Mouse (Mus musculus) kidney, postnatal 4 days (tissue): Measurements from ENCODE around the gene Hoxb13.
A peak's percentile ranks its signal among the peaks of the same experiment; 100 is the strongest.

Experiments
- DNase-seq, 2 experiments: peaks; one replicate each; pipeline ENCODE4 v3.0.0; 2021; ENCODE audit warnings: mixed read lengths in 2 of 2

Gene Hoxb13

DNA sequence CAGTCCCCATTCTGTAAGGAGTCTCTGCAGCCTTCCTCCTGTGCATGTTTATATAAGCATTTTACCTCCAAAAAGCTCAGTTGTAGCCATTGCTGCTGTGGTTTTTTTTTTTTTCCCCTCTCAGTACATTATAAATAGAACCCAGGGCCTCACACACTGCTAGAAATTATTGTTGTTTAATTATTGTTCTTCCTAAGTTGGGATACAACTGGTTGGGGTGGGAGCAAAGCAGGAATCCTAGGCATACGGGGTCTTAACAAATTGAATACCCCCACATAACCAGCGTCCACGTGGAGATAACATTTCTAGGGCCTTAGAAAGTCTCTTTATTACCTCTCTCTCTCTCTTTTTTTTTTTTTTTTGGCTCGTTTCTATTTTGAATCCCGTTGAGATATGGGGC lies 3.0 kb upstream of the Hoxb13 start:
- no peak for DNase-seq

DNA sequence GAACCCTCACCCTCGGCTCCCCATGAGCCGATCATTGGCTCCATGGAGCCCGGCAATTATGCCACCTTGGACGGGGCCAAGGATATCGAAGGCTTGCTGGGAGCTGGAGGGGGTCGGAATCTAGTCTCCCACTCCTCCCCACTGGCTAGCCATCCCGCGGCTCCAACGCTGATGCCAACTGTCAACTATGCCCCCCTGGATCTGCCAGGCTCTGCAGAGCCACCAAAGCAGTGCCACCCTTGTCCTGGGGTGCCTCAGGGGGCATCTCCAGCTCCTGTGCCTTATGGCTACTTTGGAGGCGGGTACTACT lies 240 bp downstream of the Hoxb13 start:
- DNase-seq, result no peak

DNA sequence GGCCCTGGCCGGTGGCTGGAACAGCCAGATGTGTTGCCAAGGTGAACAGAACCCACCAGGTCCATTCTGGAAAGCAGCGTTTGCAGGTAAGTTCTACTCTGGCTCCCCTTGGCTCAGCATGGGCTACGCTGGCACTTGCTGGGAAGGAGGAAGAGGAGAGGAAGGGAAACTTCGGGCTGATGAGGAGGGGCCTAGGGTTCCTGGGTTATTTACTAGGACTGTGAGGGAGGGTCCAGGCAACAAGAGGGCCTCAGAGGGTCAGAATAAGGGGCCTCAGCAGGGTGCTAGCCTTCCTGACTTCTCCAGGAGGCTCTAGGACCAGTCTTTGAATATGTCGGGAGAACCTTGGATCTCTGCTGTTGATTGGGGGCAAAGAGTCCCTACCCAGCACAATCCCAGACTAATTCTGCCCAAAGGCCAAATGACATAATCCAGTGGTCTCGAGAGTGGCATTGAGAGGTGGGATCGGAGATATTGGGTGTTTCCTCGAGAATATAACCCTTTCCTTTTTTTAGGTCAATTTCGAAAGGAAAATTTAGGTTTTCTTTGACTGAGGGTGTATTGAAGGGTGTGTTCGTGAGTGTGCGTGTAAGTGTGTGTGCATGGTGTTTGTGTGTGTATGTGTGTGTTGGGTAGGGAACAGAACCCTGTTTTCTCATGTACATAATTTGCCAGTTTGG lies 985 bp downstream of the Hoxb13 start:
- DNase-seq, result no peak

DNA sequence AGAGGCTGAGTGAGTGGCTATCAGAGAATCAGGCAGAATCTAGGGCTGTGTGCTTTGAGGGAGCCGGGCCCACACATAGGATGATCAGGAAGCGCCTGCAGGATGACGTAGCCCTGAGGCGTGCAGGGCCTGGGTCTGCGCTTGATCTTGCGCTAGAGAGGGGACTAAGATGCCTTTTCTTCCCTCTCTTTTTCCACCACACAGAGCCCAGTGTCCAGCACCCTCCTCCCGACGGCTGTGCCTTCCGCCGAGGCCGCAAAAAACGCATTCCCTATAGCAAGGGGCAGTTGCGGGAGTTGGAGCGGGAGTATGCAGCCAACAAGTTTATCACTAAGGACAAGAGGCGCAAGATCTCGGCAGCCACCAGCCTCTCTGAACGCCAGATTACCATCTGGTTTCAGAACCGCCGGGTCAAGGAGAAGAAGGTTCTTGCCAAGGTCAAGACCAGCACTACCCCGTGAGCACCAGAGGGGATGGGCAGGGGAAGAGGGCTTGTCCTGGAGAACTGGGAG lies 1.7 kb downstream of the Hoxb13 start:
- DNase-seq, result no peak

DNA sequence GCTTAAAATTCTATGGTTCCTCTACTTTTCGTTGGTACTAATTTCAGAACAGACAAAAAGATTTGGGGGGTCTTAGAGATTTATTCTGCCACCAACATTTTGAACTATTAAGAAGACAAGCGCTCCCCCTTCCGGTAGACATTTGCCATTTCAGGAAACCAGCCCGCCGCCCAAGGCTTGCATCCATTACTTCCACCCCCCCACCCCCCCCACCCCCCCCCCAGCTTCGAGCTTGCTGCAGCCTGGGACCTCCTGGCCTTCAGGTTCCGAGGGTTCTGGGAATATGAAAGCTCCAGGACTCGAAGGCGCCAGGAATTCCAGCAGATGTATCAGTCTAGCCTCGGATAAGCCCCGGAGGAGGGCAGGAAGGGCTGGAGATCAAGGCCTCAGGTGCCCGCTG lies 4.5 kb downstream of the Hoxb13 start:
- DNase-seq, result peak; percentile 68 to 75

DNA sequence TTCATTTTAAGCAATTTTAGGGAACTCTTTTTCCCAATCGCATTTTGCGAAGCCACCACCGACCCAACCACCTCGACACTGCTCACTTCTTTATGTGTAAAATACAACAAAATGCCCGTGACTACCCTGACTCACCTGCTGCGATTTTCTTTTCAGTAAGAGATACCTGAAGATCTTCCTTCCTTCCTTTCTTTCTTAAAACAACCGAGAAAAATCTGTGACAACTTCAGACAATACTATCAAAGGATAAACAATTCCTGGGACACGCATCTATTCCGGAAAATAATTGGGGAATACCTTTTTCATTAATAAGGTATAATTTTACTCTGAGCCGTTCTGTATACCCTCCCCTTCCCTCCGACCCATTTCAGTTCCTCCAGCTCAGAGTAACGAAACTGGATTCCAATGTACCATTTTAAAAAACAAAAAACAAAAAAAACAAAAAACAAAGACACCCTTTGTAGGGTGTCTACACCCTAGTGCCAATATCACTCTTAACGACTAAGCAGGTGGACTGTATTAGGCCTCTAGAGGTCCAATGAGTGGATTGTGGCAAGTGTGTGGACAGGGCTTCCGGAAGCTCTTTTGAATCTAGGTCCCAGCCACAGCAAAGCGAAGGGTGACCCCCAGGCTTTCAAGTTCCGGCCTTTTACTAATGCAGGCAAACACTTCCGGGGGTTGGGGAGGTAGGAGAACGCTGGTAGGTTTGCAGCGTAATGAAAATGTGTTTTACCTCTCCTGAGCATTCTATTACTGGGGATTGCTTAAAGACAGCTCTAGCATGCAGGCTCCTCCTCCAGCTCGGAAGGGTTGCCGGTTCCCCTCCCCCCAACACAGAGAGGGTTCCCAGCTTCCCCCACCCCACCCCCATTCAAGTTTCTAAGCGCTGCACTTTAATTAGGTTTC lies 5.3 kb downstream of the Hoxb13 start:
- DNase-seq, result peak in 1 of 2 experiments; percentile 9

DNA sequence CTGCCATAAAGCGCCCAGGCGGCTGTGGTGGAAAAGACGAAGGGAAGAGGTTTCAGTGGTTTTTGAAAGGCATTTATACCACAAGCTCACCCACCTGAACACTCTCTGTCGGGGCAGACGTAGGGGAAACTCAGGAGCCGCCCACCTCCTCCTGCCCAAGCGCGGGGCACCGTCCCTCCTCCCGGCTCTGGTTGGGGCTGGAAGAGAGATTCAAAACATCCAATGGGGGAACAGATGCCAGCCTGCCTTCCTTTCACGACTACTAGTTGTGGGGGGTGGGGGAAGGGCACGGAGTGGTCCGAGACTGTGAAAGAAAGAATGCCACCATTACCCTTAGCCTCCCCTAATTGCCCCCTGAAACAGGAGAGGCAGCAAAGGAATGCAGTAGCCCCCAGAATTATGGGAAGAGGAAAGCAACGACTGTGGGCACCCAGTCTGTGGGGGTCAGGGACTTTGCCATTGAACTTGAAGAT lies 6.1 kb downstream of the Hoxb13 start:
- DNase-seq, result peak in 1 of 2 experiments; percentile 20

DNA sequence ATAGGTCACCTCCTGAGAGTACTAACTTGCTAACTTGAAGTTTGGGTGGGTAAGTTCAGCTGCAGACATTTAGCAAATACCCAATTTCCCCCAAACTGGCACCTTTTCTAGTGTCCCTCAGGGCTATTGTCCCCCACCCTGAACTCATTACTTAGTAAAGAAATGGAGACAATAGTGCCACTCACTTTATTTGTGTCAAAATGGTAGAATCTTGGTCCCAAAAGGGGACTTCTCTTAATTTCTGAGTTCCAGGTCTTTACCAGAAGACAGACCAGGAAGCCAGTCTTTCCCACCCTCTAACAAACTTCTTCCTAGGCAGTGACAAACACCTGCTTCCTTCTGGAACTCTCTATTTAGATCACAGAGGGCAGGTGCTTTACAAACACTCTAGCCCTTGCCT lies 7.6 kb downstream of the Hoxb13 start:
- DNase-seq, result no peak

DNA sequence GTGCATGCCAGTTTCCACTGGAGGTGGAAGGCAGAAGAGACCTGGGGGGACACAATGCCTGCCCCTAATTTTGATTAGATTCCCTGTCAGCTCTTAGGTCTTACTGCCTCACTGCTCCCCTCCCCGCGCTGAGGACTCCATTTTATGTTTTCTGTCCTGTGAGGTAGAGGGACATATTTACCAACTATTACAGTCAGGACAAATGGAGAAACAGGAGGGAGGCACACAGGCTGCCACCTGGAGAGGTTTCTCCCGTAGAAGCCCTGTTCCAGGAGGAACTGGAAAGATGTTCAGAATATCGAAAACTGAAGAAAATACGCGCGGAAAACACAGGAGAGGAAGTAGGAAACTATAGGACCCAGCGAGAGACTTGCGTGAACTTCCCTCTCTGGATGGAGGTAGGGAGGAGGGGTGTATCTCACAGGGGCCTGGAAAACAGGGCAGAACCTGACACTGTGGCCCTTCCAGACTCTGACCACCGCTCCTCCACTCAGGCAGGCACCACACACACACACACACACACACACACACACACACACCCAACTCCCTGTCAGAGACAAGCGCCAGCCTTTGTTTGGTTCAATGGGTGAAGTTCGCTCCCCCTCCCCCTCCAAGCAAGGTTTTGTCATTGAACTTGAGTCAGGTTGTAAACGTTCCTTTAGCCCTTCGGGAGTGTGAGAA lies 8.4 kb downstream of the Hoxb13 start:
- peak in 1 of 2 experiments; percentile 22 for DNase-seq

DNA sequence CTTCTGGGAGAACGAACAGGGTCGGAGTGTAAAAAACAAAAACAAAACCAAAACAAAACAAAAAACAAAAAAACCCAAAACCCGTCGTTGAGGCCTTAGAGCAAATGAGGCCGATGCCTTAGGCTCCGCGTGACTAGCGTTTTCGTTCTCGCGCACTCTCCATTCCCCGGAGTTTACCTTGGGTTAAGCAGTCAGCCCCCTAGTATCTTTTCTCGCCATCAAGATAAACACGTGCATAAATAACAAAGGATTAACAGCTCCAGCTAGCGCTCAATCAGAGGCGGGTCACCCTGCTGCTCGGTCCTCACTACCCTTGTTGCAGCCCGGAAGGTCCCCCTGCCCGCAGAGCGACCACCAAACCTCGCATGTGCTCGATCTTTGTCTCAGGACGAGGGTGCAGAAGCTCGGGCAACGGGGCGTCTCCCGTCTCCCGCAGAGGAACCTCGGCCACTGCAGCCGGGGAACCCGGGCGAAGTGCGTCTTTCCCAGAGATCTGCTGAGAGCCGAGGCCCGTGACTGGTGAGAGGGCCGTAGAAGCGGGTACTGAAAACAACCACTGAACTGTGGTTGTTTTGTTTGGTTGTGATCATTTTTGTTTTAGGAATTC lies 9.2 kb downstream of the Hoxb13 start:
- peak in 1 of 2 experiments; percentile 62 for DNase-seq

DNA sequence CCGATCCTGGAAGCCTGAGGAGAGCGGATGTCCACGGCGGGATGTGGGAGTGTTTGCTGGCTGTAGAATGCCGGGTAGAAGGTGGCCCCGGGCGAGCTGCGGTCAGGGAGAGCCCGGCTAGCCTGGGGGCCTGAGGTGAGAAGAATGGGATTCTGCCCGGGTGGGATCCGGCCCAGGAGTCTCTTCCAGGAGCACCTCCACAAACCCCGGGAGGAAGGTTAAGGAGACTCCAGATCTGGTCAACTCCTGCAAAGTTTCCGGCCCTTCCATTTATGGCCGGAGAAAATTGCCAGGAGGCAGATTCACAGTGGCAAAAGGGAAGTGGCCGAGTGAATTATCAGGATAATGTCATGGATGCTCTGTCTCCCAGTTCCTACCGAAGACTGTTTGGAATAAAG lies 9.7 kb downstream of the Hoxb13 start:
- DNase-seq, result no peak

DNA sequence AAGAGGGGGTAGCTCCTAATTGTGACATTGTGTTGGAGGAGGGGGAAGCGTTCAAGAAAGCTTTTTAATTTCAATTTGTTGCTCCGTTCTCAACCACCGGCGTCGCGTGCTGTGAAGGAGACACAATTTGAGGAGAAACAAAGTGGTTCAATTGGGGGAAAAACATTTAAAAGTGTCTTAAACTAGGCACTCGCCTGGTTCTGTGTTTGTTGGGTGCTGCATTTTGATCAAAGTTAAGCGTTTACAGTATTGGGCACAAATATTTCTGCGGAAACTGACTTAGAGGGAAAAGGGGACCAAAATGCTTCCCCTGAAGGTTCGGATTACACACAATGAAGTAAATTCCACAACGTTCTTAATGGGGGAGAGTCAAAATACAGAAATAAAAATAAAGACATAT lies 10.2 kb downstream of the Hoxb13 start:
- DNase-seq, result peak in 1 of 2 experiments; percentile 15

DNA sequence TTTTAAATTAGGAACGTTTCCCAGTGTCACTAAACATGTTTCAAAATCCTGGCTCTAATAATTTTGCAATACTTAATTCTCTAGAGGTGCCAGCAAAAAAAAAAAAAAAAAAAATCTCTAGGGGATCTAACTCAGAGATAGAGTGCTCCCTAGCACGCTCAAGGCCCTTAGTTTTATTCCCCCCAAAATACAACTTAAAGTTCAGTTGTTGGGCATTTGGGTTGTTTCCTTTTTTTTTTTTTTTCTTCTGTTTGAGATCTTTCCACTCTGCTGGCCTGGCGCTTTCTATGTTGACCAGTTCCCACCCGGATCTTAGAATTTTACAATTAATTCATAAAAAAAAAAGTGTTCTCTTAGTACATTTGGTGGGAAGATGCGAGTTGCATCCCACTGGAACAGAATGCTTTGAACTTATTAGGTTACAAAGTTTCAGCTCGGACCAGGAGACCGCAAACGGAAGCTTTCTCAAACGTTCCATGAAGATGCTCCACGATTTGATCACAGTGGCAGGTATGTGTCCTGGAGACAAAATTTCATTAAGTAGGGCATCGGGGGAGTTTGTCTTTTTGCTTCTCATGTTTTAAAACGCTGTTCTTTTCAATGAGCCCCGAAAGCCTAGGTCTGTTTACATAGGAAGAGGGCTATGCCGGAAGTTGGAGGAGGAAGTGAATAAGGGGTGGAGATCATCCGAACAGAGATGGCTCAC lies 11.5 kb downstream of the Hoxb13 start:
- DNase-seq, result no peak

DNA sequence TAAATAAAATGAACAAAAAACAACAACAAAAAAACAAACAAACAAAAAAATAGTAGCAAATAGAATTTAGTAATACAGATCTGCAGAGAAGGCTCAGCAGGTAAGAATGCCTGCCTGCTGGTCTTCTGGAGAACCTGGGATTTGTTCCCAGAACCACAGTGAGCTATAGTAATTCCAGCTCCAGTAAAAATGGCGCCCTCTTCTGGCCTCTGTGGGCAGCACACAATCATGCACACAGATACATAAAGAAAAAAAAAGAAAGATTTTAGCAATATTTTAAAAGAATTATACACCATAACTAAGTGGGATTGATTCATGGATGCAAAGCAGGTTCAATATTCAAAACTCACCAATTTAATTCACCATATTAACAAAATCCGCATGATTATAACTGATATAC lies 29.7 kb downstream of the Hoxb13 start:
- peak in 1 of 2 experiments; percentile 24 for DNase-seq

DNA sequence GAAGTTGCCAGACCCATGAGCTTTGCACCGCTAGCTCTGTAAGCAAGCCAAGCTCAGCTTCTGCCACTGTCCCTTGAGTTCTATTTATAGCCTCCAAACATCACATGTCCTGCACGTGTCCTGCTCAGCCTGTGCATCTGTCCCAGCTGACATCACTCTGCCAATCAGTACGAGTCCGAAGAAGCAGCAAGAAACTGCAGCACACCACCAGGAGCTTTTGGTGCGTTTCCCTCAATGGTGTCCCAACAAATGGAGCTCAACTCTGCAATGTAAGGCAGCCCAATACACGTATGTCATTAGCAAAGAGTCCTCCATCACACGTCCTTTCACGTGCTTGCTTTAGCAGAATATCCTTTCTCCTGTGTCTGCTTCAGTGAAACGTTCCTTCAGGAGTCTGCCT lies 33.6 kb downstream of the Hoxb13 start:
- no peak for DNase-seq

DNA sequence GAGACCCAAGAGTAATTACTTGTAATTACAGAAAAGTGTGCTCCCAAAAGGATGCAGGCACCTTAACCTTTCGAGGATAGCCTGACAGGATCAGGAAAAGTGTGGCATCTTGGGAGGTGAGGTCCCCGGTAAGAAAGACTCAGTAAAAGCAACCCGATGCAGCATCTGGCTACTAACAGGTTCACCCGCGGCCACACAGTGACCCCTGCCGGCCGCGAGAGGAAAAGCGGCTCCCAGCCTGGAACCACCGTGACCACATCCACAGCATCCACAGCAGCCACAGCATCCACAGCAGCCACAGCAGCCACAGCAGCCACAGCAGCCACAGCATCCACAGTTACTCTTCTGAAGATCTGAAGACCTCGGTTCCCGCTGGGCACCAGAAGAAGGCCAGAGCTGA lies 40.8 kb downstream of the Hoxb13 start:
- peak; percentile 73 to 76 for DNase-seq

DNA sequence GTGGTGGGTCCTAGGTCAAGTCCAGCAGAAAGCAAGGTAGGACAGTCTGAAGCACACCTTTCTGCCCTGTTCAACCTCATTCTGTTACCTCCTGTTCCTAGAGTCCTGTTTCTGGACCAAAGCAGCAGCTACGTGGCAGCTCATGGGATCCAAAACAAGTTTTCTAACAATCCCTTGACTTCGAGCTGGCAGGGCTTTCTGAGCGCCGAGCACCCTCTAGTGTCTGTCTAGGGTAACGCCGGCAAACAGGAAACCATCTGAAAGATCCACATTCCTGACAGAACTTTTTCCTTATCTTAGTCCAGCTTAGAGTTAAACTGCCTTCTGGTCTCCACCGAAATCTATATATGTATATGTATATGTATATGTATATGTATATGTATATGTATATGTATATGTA lies 46.1 kb downstream of the Hoxb13 start:
- DNase-seq, result peak; percentile 77 to 82
